Mouse (Mus musculus): ENCODE results near the gene Rasgrf2.
A peak's percentile ranks its signal among the peaks of the same experiment; 100 is the strongest.
"Not testable (repeated sequence)": the region's sequence is repeated elsewhere in the genome, so short reads cannot be mapped to it uniquely, and the experiment has no call there.

The Rasgrf2 gene

DNA sequence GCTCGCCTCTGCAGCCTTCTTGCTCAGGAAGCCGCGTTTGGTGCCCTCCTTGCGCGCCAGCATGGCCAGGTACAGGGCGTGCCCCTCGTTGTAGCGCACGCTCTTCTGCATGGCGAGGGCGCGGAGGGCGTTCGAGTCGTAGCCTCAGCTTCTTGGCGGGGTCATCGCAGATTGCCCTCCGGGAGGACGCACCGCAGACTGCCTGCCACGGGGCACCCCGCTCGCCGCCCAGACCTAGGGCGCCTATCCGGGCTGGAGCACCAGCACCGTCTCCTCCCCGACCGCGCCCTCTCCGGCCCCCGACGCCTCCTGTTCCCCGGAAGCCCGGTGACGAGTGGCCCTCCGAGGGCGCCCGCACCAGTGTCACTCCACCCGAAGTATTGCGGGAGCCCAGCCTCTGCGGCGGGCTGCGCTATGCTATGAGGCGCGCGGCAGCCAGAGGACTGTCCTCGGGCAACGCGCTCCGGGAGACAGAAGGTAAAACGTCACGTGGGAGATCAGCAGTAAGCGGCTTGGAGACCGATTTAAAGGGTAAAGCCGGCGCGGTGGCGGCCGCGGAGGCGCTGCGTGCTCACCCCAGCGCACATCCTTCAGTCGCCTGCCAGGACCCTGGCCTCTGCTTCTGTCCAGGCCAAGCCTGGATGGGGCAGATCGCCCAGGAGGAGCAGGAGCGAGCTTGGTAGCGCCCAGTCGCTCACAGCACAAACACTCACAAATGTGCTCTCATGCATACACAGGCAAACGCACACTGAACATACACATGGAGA is at the start of gene Rasgrf2:
TSS of gene Rasgrf2 (minus strand) at position 273 of the 767 bp plus-strand sequence.
- DNase-seq (ENCODE audit: low spot score in 2 of 2): peak; percentile 73 to 79

DNA sequence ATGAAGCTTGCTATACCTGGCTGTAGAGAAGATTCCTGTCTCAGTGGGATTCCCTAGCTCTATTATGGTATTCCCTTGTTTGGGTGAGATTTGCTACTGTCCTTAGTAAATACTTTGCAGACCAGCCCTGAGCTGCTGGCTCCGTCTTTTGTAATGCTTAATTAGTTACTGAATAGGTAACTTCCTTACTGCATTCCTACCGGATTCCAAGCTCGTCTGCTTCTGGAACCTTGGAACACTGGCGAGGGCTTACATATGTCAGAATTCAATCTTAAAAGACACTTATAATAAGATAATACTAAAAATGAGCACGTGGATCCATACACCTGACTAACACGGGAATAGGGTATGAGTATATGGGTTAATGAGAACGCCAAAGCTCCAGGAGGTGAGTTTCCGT is 41.2 kb upstream of the Rasgrf2 start:
- DNase-seq (ENCODE audit: low spot score in 2 of 2): not testable (repeated sequence)

DNA sequence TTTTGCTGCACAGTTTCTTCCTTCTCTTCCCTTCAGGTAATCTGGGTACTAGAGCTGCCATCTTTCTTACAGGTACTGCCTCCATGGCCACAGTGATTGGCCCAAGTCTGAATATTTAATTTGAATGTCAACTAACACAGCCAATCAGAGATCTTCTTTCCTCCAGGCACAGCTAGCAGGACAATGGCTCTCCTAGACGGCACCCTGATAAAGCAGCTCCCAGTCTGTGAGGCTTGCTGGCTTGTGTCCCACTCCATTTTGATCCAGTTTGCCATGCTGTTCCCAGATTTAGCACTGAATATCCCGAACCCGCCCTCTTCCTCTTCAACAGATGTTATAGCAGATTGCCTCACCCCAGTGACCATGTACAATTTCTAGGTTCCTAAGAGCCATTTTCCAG is 19.1 kb upstream of the Rasgrf2 start:
- DNase-seq (ENCODE audit: low spot score in 2 of 2): no peak

DNA sequence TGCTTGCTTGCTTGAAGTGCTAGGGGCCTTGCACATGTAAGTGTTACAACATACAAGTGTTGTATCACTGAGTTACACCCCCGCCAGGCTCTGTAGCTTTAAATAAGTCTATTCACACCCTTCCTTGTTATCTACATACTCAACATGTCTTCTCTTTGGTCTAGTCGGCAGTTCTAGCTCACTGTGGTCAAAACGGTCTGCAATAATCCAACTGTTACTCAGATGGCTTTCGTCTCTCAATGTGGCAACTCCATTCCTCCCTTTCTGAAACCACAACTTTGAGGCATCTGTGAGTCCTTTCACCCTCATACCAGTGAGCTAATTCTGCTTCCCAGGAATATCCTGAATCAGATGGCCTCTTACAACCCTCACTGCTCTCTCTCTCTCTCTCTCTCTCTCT is 17.4 kb upstream of the Rasgrf2 start:
- no peak for DNase-seq (ENCODE audit: low spot score in 2 of 2)

DNA sequence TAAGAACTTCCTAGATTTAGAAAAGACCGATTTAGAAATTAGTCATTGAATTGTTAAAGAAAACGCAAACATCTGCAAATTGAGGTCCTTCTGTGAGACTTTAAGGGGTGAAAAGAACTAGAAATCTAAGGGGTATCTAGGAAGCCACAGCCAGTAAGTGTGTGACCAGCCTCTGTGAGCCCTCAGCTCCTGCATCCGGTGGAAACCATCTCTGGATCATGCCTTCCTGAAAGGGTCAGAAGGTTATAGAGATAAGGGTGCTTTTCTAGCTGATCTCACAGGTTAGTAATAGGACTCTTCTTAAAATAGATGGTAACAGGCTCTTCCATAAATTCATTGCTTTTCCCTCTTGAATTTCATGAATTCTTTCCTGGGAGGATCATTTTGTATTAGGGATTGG is 3.3 kb upstream of the Rasgrf2 start:
- no peak for DNase-seq (ENCODE audit: low spot score in 2 of 2)

DNA sequence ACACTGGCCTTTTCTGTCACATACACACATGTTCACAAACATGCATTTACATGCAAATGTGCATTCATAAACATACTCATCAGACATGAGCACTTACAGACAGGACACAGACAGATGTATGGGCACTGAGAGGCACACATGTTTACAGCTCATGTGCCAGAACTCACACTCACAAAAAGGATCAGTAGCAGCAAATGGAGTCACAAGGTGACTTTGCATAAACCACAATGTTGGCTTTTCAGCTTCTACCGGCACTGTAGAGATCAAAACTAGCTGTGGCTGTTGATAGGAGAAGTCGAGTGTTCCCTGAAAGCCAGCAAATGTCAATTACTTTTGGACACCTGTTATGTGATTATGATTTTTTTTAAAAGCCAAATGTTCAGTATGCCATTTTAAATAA is 1.1 kb upstream of the Rasgrf2 start:
- DNase-seq (ENCODE audit: low spot score in 2 of 2): no peak

DNA sequence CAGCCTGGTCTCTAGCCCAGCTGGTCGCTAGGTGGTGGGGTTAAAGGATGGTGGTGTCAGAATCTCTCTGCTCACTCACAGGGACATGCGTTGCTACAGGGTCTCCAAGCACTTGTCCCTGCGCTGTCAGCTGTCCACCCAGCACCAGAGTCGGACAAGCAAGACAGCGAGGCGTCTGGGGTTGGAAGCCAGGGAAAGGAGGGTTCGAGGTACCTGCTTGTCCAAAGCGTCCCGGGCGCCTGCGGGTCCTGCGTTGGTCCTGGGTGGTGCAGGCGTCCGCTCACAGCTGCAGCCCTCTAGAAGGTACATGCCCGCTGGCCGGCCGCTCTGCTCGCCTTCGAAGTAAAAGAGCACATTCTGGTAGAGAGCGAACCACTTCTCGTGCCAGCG is 467 bp downstream of the Rasgrf2 start:
- peak; percentile 43 to 45 for DNase-seq (ENCODE audit: low spot score in 2 of 2)

DNA sequence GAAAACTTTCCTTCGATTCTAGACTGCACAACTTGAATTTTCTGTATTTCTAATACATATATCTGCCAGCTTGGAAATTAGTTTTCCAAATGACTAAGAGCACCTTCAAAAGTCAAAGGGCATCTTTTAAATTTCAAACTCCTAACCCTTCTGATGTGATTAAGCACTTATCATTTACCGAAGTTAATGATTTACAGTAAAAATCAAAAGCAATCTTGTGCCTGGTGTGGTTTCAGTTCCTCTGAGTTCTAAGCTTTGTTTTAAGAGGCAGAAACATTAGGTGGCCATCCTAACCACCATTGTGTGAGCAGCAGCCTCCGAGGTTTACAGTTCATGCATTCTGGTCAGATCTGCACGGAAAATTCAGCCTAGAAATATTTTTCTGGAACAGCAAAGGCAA is 1.6 kb downstream of the Rasgrf2 start:
- DNase-seq (ENCODE audit: low spot score in 2 of 2): no peak

DNA sequence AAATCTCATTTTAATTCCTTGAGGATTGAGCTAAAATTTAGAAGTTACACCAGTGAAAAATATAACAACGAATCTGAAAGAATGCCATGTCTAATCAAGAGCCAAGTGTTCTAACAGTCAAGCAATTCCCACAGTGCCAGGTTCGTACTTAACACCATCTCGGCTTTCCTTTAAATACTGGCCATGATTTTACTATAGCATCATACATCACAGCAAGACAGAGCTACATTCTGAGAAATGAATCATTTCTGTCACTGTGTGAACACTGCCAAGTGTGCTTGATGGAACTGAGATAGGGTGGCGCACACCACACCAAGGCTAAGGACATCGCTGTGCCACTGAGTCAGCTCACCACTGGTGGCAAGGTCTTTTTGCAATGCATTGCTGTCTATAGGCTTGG is 5.6 kb downstream of the Rasgrf2 start:
- no peak for DNase-seq (ENCODE audit: low spot score in 2 of 2)

DNA sequence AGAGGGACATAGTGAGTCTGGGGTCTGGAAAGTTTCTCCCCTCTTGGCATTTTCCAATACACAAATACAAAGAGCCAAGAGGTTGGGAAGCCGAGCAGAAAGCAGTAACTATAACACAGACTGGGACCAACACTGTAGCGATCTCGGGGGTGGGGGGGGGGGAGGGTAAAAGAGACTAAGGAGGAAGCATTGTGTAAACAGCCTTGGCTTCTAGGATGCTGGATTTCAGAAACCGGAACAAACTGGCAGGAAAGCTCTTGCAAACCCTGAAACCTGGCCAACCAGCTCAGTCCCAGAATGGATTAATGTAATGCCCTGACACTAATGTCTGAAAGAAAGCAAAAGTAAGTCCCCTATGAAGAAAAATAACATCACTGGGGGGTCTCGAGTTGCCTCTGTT is 11.8 kb downstream of the Rasgrf2 start:
- DNase-seq (ENCODE audit: low spot score in 2 of 2): no peak

DNA sequence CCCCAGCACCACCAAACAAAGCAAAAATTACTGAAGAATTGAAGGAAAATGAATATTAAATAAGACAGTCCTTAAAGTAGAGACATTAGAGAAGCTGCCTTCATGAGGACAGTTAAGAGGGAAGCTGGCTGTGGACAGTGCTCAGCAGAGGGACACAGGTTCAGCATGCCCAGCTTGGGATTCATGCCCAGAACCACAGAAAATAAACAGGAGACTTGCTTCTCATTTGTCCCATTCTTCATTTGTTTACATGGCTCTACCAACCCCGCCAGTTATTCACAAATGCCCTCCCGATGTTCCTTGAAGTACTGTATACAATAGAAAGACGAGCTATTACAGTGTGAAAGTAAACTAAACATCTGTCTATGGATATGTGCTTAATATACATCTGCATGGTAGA is 17.4 kb downstream of the Rasgrf2 start:
- no peak for DNase-seq (ENCODE audit: low spot score in 2 of 2)

DNA sequence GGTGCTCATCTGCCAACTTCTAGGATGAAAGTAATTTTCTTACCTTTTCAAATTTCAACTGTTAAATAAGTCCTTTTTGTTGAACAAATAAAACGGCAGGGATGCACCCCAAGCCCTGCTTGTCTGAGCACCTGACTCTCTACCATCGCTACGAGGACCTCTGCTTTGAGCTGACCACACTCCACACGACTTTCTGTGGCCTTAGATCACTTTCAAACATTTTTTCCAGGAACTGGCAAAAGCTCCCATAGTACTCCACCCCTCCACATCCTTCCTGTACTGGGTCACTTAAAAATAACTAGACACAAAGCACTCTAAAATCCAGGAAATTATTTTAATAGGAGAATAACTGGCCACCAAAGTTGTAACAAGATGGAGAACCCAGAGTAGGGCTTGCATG is 23.2 kb downstream of the Rasgrf2 start:
- DNase-seq (ENCODE audit: low spot score in 2 of 2): no peak

DNA sequence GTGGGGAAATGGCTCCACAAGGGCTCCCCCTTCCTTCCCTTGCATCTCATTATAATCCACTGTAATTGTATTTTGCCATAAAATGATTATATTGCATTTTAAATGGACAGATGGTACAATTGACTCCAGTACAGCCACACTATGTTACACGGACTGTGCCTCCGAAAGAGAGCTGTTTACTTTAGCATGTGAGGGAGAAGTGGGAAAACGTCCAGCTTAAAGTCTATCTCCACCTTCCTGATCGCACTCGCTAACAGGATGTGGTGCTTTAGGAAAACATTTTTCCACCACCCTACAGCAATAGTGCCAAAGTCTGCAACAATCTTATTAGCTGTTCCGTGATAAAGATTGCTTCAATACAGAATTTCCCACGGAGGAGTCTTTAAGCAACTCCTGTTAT is 27.2 kb downstream of the Rasgrf2 start:
- no peak for DNase-seq (ENCODE audit: low spot score in 2 of 2)

DNA sequence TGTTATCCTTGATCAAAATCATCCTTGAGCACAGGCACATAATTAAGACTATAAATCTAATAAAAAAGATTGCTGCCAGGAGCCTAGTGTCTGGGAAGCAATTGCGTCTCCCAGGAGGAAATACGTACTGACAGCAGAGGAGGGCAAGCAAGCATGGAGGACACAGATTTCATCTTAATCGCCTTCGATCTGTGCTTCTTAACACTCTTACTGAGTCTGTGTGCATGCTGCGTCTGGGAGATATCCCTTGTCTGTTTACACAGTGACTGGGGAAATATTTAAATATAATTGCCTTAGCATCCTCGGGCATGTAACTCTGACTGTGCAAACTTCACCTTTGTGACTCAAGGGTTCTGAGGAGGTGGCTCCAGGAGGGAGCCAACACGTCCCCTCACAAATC is 33.0 kb downstream of the Rasgrf2 start:
- no peak for DNase-seq (ENCODE audit: low spot score in 2 of 2)

DNA sequence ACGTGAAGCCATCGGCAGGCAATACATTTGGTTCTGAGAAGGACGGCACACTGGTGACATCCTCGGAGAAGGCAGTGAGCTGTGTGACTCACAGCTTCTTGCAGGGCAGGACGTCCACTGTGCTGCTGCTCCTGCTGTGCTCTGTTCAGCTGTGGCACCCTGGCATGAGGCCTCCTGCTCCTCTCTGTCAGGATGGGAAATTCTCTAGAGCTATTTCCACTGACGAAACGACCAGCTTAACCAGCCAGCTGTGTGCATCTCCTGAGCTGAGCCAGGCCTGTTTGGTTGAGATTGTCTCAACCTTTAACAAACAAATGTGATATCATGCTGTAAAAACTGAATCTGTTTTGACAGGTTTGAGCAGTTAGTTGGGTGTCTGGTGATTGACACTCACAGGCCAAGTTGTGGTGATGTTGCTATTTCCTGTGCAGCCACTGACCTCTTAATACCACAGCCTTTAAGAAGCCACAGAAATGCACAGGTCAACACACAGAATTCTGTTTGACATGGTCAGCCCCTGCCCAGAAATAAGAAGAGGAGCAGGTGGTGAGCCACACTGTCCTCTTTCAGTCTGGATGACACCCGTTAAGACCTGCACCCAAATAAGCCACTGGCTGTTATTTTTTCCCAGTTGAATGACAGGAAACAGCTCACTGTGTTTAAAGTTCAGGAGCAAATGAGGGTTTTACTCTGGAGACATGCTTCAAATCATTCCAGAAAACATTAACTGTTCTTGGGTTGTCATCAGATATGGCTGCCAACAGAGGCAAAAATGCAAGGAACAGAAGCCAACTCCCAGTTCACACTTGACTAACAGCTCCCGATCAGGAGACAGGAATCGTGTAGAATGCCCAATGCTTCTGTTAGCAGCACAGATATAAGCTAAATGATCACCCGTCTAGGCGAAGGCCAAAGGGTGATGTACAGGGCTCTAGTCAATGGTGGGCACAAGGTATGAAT is 36.0 kb downstream of the Rasgrf2 start:
- DNase-seq (ENCODE audit: low spot score in 2 of 2): no peak

DNA sequence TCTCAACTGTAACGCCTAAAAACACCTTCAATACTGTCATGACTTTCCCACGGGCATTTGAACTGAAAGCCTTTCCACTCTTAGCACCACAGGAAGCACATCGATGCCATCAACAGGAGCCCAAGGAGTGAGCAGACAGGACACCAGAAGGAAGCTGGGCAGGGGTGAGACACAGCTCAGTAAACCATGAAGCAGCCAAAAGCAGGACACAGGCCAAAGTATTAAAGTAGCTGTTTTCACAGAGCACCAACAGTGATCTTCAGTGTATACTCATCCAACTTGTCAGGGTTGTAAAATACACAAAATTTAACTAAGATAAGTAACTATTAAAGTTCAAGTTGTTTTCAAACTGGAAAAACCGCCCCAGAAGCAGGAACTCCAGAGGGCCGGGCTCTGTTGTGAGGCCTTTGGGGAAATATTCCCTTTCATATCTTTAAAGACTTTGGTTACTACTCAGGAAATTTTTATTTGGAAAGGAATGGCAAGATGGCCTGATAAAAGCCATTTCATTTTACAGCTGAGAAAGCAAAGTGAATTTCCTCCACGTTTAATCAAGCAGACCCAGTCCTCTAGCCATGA is 37.7 kb downstream of the Rasgrf2 start:
- no peak for DNase-seq (ENCODE audit: low spot score in 2 of 2)

DNA sequence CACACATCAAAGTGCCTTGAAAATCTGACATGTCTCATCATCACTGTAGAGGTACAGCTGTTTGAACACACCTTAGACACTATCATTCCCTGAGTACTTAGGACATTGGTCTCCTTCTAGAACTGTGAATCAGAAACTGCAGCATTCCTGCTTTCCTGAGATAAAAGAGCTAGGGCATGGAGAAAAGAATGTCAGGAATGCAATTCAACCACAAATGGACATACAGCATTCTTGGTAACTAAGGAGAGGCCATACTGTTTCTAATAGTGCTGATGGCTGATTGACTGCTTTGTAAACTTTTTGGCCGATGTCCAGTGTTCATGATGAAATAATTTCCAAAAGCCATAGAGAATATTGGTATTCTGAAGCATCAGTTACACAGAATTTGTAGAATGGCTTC is 58.3 kb downstream of the Rasgrf2 start:
- no peak for DNase-seq (ENCODE audit: low spot score in 2 of 2)

DNA sequence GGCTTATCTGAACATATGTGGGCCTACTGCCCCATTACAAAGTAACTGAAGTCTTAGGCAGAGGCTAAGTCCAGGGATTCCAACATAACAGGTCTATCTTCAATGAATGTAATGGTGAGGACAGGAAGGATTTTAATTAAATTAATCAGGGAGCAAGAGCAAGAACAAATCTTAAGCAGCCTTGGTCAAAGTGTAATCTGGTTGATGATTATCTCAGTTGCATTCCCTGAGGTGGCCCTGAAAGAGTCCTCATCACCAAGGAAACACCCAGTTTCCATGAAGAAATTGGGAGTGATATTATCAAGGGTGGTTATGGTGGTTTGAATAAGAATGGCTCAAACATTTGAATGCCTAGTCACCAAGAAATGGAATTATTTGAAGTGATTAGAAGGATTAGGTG is 62.8 kb downstream of the Rasgrf2 start:
- DNase-seq (ENCODE audit: low spot score in 2 of 2): no peak

DNA sequence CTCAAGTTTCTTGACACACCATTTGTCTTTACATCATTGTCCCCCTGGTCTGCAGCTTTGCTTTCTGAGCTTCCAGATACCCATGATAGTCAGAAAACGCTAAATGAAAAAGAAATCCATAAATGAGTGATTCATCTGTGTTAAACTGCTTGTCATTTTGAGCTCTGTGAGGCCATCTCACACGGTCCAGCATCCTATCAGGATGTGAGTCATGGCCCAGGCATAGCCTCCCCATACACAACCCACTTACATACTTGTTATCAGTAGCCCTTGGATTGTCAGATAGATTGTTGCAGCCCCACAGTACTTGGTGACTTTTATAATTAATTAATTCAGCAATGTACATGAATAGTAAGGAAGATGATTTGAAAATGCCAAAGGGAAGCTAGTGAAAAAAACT is 63.6 kb downstream of the Rasgrf2 start:
- no peak for DNase-seq (ENCODE audit: low spot score in 2 of 2)

DNA sequence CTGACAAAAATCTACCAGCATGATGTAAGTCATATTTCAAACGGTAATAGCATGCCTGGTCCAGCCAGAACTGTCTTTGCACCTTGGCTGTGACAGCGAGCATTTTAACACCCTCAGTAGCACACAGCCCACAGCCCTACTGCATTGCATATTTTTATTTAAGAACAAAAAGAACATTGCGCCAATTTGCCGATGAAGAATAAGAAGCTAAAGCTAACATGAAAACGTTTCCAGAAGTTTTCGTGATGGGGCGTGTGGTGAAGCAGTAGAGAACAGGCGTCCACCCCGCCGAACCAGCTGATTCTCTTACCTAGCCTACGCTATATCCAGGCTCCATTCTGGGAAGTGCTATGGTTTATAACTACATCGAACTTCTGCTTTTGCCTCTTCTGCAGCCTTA is 77.7 kb downstream of the Rasgrf2 start:
- no peak for DNase-seq (ENCODE audit: low spot score in 2 of 2)

DNA sequence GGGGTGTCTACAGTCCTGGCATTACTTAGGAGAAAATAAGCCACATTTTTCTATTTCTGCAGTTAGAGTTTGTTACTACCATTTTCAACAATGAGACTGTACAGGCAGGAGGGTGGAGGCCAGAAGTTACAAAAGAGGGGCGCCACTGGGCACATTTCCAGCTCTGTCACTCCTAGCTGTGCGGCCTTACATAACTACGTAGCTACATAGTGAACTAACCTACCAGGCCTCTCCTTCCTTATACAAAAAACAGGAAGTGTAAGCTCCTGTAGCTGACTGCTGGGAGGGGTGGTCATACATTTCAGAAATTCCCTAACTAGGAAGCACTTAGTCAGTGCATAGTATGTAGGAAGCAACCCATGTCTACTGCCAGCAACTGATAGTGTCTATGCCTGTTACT is 78.5 kb downstream of the Rasgrf2 start:
- no peak for DNase-seq (ENCODE audit: low spot score in 2 of 2)

DNA sequence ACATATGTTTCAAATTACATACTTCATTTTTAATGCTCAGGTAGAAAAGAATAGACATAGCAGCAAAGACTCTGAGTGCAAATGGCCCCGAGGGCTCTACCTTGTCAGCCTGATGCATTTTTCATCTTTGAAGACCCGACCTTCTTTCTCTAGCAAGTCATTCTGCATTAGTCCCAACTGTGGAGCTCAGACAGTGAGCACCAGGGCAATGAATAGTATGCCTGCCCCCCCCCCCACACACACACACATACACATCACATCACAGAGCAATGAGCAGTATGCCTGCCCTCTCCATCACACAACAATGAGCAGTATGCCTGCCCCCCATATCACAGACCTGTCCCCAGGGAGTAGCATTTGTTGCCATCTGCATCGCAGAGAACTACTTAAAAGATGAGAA is 80.2 kb downstream of the Rasgrf2 start:
- no peak for DNase-seq (ENCODE audit: low spot score in 2 of 2)
